Mouse (Mus musculus): ENCODE data around the gene Gng12.

DNA sequence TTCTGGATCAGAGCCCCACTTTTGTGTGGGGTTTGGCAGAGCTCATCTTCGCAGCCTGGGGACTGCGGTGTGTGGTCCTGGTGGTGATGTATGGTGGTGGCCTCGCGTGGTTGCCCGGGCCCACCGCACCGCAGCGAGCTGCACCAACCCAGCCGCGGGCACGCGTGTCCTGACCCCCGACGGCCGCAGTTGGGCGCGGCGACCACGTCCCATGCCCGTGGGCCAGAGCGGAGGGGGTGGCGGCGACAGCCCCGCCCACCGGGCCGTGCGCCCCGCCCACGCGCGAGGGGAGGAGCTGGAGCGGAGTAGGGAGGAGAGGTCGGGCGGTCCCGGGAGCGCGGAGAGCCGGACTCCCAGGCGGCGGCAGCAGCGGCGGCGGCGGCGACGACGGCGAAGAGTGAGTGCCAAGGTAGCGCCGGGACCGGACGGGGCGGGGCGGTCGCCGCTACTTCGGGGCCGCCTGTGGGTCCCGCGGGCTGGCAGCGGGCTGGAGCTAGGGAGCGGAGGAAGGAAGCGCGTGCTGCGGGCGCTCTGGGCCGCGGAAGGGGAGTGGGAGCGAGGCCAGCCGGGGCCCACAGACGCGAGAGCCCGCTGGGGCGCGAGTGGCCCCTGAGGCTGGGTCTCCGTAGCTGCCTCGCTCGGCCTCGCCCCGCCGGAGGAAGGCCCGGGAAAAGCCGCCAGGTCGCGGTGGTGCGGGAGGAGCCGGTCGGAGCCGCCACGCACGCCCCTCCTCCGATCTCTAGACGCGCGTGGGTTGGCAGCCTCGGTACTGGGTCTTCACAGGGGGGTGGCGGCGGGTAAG, at the start of gene Gng12:
- TF ChIP-seq CTCF (IDR thresholded peaks at IDR 0.05; ENCODE audit: low read depth) (no peak), EP300 (IDR thresholded peaks at IDR 0.05; ENCODE audit: low read depth) (no peak)

All from heart, postnatal 0 days (tissue).